Mouse (Mus musculus) spleen, postnatal 10 days (tissue): ENCODE measurements around the gene Lrrc51.
"Not testable (repeated sequence)": the region's sequence is repeated elsewhere in the genome, so short reads cannot be mapped to it uniquely, and the experiment has no call there.

Experiments
- DNase-seq, 2 experiments: peaks; one replicate each; pipeline ENCODE4 v3.0.0; 2021 to 2022; ENCODE audit warnings: low spot score in 2 of 2

Lrrc51 gene

DNA sequence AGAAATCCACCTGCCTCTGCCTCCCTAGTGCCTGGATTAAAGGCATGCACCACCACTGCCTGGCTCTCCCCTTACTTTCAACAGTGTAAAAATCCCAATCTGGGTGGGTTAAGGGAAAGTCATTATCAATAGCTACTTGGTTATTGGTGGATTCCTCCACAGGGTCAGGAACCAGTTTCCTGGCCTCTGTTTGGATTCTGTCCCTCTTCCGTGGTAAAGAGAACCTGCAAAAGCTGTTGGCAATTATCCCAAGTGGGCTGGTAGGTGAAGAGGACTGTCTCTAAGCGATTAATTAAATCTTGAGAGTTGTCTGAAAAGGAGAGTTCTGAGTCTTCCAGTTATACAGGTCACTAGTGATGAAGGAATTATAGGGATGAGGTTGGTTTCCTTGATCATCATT lies 4.7 kb upstream of the Lrrc51 start:
- no peak for DNase-seq

DNA sequence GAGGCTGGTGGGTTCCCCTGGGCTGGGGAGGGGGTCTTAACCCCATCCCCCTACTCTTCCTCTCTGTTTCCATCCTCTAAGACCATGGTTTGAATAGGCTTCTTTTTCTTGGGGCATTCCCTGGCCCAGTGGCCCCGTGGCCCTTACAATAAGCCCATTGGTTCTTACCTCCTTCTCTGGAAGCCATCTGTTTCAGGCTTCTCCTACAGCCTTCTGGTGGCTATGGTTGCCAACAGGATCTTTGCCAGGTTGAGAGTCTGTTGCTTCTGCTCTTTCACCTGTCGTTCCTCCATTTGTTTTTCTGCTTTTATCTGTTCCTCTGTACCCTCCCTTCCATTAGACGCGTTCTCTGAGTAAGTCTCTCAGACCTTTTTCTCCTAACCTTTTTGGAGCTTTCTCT lies 3.9 kb upstream of the Lrrc51 start:
- no peak for DNase-seq

DNA sequence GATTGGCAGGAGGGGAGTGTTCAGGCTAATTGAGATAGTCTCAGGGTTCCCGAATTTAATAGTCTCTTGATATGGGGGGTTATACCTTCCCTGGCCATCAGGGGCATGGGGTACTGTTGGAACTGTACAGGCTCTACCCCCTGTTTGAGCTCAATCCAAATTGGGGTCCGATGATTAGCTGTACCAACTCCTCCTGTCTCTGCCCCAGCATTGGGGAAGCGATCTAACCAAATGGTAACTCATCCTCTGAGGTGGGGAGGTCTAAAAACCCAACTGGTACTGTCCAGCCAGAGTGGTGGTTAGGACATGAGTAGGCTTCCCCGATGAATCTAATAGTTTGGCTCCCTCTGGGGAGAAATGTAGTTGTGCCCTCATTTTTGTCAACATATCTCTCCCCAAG lies 3.3 kb upstream of the Lrrc51 start:
- DNase-seq, result no peak

DNA sequence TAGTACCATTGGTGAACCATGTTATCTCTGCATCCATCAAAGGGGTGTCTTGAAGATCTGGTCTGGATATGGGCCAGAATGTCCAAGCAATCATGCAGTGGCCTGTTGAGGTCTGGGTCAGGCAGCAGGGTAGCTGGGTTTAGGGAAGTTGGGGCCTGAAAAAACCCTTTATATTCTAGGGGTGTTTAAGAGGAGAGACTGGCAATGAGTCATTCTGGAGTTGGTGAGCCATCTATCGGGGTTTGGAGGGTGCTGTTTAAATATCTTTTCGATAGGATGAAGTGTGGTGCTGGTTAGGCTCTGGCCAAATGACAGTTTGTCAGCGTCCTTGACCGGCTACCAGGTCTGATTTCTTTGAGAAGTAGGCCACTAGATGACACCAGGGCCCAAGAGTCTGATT lies 2.3 kb upstream of the Lrrc51 start:
- DNase-seq, result no peak

DNA sequence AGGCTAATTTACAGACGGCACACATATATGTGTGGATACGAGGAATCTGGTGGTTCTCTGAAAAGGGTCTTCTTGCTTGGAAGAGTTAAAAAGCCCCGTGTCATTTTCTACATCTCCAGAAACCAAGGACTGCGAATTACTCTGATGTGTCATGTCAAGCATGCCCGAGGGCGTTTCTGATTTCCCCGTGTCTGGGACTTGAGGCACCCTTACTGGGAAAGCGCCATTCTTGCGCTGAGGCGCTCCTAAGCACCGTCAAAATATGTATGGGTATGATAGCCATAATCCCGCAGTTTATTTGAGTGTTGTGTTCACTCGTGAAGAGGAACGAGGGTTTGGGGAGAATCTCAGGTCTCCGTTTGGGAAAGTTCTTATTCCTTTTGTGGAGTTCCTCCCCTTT lies 395 bp downstream of the Lrrc51 start:
- peak in 1 of 2 experiments; percentile 48 for DNase-seq

DNA sequence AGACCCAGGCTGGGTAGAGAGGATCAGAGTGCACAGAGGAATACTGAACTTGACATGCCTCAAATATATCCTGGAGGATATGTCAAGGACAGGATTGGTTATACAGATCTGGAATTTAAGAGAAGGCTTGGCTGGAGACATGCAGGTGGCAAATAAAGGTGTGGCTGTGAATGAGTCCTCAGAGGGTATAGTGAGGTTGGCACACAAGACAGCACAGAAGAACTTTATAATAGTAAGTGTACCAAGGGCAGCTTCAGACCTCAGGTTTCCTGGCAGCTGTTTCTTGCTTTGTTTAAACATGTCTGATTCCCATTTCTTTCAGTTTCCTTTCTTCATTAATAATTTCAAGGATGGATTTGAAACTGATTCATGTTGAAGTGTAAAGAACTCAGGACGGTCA lies 1.1 kb downstream of the Lrrc51 start:
- DNase-seq, result no peak

DNA sequence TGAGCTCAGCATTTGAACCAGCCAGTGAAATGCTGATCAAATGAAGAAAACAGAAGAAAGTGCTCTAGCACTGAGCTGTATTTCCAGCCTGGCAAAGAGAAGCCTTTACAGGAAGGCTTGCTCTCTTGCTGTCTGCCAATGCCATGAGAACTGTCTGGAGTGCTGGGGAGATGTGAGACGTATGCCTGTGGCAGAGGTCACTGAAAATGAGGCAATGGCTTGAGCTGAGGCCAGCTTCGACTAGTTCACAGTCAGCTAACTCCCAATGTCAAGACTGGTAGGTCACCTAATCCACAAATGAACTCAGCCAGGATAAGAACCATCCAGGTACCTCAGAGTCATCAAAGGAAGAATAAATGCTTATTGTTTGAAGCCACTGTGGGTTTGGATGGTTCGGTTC lies 5.6 kb downstream of the Lrrc51 start:
- DNase-seq, result no peak

DNA sequence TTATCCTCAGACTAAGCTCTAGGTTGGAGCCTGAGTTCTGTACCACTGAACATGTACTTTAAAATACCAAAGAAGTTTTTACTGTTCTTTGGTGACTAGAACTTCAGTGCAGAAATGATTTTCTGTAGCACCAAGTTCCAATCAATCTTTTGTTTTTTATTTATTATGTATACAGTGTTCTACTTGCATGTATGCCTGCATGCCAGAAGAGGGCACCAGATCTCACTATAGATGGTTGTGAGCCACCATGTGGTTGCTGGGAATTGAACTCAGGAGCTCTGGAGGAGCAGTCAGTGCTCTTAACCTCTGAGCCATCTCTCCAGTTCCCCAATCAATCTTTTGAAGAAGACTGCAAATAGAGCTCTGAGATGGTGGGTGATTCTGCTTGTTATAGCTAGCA lies 7.8 kb downstream of the Lrrc51 start:
- not testable (repeated sequence) for DNase-seq

DNA sequence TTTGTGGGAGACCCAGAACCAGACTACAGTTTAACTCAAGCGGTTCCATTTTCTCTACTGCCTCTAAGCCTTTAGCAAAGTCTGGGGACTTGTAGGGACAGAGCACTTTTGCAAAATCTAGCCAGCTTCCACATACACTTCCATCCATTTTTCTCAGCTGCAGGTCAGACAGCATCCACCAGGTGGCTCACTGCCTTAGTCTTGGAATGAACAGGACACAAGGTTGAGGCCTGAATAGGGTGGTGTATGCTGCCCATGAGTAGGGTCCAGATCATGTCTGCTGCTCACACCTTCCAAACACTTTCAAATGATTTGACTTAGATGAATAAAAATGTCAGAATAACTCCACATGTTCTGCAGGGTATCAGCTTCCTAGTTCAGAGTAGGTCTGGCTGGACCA lies 15.6 kb downstream of the Lrrc51 start:
- DNase-seq, result peak; percentile 53 to 74

DNA sequence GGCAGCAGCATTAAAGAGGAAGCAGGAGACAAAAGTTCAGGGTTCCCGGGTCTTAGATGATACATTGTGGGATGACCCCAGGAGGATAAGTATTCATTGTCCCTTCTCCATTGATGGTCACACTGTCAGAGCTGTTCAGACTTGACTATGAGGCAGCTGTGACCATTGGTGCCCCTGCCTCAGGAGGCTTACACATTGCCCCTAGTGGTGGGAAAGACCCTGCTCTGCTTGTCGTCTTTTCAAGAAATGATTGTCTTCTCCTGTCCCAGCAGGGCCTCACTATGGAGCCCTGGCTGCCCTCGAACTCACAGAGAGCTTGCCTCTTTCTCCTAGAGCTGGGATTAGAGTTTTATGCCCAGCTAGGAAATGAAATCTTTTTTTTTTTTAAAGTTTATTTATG lies 21.7 kb downstream of the Lrrc51 start:
- DNase-seq, result no peak

DNA sequence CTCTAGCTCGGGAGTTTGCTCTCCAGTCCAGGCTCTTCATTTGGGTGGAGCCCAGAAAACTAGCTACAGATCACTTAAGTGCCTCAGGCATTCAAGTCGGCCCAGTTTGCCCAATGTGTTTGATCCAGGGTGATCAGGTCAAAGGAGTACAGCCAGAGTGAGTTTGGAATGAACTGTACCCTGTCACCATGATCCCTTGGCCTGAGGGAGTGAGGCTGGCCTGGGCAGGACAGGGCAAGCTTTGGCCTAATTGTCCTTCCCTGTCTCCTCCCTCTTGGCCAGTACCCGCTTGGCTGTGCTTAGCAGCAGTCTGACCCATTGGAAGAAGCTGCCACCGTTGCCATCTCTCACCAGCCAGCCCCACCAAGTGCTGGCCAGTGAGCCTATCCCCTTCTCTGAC lies 23.6 kb downstream of the Lrrc51 start:
- no peak for DNase-seq

DNA sequence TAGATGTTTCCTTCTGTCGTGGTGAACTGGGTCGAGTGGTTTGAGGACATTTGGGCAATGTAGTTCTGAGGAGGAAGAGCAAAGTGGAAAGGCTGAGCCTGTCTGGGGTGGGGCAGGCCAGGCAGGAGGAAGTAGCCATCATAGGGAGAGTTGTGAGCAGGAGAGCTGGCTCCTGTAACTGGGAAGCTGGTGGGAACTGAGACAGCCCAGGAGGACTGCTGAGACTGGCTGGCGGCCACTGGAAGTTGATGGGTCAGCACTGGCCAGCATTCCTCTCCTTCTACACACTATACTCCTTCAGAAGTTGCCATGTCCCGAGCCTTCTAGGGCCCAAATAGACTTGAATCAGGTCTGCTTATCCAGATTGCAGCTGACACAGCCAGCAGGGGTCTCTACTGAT lies 25.3 kb downstream of the Lrrc51 start:
- no peak for DNase-seq

DNA sequence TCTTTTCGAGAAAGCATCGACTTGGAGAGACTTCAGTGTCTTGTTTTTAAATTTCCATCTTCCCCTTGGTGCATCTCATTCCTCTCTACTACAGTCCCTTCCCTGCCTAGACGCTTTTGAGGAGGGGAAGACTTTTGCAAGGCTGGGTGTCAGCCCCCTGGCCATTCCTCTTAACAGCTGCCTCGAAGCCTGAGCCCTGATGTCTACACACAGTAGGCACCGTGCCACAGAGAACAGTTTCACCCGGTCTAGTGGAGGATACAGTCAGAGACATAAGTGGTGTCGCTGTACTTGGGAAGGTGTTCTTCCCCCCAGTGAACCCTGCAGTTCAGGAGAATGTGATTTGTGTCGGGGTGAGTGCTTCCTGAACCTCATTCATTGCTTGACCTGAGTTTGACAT lies 27.0 kb downstream of the Lrrc51 start:
- peak; percentile 31 for DNase-seq

DNA sequence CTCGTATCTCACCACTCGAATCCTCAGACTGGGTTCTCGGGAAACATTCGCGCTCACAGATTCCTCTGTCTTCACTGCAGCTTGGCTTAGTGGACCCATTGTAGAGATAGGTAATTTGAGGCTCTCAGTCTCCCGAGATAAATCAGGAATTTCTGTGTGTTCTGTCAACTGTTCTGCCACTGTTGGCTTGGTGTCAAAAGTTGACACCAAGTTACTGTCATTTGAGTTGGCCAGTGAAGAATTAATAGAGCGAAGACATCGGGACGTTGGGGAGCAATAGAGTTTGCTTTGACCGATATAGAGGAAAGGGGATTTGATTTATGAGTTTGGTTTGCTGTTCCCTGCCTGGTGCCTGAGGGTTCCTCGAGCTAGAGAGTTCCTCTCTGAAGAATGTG lies 27.4 kb downstream of the Lrrc51 start, which contains the start of gene Tomt:
Gene Tomt, minus strand, starts transcription at position 73 of the 395 bp plus-strand sequence.
- no peak for DNase-seq

DNA sequence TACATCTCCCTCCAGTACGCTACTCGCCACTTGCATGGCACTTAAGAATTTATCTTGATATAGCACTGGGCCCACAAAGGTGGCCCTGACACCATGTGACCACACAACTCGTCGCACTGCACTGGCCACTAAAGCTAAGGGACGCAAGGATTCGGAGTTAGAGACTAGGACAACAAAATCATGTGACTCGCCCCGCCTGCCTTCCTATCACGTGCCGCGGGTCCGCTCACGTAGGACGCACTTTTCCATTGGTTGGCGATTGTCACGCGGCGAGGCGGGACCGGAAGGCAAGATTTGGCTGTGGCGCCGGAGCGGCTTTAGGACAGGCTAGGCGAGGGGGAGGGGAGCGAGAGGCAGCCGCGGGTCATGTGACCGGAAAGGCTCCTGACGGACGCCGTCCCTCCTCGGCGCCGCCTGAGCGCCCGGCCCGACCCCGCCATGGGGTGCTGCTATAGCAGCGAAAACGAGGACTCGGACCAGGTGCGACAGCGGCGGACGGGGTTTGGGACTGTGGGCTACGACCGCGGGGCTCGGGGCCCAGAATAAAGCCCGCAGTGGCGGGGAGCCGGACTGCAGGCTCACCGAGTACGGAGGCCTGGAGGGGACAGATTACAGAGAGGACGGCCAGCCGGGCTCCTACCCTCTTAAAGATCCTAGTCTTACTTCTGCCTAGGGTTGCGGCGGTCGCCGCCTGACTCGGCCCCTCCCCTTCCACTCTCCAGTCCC lies 28.0 kb downstream of the Lrrc51 start, which contains the start of gene Lamtor1:
Gene Lamtor1, plus strand, starts transcription at position 344 of the 726 bp plus-strand sequence.
- peak; percentile 98 to 99 for DNase-seq

DNA sequence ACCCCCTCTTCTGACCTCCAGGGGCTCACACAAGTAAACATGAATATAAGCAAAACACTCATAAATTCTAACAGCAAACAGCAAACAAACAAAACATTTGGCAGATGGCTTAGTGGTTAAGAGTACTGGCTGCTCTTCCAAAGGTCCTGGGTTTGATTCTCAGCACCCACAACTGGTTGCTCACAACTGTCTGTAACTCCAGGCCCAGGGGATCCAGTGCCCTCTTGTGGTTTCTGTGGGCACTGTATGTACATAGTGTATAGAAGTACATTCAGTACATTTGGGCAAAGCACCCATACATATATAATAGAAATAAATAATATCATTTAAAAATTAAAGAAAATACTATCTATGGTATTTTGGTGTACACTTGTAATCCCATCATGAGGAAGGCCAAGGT lies 30.8 kb downstream of the Lrrc51 start:
- no peak for DNase-seq

DNA sequence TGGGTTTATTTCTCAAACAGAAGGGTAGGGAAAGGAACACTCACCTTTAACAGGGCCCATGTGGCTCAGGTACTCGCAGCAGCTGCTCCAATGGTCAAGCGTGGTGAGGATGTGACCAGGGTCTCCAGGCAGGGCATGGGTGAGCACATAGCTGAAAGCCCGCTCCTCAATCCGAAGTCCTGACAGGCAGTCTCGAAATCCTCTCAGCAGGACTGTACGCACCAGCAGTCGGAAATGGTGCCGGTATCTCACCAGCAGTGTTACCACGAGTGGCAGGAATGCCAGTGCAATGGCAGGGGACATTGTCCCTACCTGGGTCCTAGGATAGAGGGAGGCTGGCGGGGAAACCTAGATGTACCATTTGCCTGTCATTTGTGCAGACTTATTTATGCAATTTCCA lies 31.7 kb downstream of the Lrrc51 start:
- no peak for DNase-seq

DNA sequence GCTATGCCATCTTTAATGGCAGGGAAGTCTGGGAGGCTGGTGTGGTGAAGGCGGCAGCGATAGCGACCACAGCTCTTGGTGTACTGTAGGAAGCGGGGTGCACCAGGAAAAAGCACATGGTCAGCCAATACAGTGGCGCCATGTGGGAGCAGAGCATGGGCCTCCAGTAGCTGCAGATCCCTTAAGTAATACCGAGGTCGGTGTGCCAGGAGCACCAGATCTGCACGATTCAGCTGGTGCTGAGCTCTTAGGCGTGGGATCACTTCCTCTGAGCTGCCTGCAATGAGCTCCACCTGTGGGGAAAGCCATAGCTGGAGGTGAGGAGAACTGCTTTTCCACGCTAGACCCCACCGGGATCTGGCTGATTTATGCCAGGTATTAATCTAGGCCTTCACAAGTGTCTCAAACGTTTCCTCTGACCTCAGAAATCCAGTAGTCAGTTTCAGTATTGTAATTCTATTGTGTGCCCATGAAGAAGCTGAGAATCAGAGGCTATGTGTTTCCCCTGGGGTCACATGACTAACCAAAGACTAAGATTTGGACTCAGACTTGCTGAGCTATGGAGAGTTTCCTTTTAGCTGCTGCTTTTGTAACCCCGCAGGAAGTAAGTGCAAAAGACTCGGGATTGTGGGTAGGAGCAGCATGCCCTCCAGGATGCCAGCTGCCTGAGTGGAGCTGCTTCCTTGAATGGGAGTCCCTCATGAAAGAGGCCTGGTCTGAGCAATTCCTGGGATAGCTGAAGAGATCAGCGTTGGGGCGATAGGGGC lies 33.2 kb downstream of the Lrrc51 start:
- no peak for DNase-seq

DNA sequence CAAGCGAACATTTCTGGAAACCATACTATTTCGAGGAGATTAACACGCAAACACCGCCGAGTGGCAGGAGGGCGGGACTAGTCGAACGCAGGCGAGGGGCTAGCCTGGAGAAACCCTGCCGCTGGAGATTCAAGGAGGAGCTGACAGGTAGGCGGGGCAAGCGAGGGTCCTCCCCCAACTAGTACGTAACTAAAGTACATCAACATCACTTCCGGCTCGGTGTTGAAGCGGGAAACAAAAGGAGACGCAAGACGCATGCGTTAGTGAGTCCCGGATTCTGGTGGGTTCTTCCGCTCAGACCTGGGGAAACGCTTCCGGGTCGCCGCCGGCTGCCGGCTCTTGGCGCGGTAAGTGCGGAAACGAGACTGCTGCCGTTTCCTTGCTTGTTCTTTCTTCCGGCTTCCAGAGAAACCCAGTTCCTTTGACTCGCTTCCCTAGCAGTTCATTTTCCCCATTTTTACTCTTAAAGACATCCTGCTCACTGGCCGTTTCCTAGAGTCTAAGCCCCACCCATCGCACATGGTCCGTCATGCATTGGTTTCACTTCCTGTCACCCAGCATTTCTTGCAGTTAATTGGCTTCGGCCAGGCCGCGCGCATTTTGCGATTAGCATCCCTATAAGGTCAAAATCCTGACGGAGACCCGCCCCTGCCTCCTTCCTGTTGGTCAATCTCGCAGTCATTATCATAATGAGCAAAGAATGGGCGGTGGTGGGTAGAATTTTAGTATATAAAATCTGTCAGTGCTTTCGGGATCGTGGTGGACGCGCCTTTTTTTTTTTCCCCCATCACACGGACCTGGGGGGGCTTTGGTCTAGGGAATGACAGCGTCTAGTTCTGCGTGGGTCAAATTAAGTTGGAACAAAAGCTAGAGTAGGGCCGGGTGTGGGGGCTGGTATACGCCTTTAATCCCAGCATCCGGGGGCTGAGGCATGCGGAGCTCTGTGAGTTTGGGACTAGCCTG lies 37.3 kb downstream of the Lrrc51 start:
- peak; percentile 91 to 97 for DNase-seq

DNA sequence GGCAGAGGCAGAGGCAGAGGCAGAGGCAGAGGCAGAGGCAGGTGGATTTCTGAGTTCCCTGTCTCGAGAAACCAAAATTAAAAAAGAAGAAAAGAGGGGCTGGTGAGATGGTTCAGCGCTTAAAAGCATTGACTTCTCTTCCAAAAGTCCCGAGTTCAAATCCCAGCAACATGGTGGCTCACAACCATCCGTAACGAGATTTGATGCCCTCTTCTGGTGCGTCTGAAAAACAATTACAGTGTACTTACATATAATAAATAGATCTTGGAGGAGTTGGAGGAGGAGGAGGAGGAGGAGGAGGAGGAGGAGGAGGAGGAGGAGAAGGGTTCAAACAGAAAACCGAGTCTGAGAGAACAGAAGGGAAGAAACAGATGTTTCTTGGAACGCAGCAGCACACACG lies 38.0 kb downstream of the Lrrc51 start:
- no peak for DNase-seq

DNA sequence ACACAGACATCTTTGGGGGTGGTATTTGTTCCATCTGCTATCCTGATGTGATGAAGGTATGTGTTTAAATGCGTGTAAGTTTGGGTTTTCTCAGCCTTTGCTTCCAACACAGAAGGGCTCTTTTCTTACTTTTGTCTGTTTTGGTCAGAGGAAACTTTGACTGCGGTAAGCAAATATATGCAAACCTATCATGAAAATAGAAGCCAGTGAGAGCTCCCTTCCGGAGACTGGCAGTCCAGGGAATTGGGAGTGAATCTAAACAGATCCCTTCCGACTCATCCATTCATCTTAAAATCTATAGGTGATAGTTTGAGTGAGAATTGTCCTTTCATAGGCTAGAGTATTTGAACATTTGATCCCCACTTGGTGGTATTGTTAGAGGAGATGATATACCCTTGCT lies 45.2 kb downstream of the Lrrc51 start:
- no peak for DNase-seq

DNA sequence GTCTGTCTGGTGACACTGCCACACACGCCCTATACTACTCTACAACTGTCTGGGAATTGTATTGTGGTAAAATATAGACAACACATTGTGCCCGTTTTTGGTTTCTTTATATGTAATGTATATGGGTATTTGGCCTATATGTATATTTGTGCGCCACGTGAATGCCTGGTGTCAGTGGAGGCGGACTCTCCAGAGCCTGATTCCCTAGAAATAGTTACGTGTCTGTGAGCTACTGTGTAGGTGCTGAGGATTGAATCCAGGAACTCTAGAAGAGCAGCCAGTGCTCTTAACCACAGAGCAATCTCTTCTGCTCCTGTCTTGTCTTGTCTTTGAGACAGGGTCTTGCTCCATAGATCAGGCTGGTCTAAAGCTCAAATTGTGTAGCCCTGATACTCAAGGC lies 47.4 kb downstream of the Lrrc51 start:
- no peak for DNase-seq
